Mouse (Mus musculus): ENCODE data around the gene Ago1.

The Ago1 gene

GRCm38 (mm10) chr4:126469334-126469733, 951 bp upstream of the Ago1 start:
- DNase-seq: no peak

- no peak for DNase-seq
Observed at GRCm38 (mm10) chr4:126468925-126469324, 542 bp upstream of the Ago1 start.

- DNase-seq: peak; percentile 63 to 65
Observed at GRCm38 (mm10) chr4:126467721-126468284, 580 bp downstream of the Ago1 start.

- DNase-seq: no peak
Observed at GRCm38 (mm10) chr4:126466251-126466750, 2.1 kb downstream of the Ago1 start.

- no peak for DNase-seq
Observed at GRCm38 (mm10) chr4:126465843-126466242, 2.5 kb downstream of the Ago1 start.

GRCm38 (mm10) chr4:126464892-126465235, 3.5 kb downstream of the Ago1 start:
- no peak for DNase-seq

- no peak for DNase-seq
Observed at GRCm38 (mm10) chr4:126464189-126464891, 4.0 kb downstream of the Ago1 start.

GRCm38 (mm10) chr4:126455441-126455840, 12.9 kb downstream of the Ago1 start:
- no peak for DNase-seq

GRCm38 (mm10) chr4:126454547-126455254, 13.7 kb downstream of the Ago1 start:
- no peak for DNase-seq

- no peak for DNase-seq
Observed at GRCm38 (mm10) chr4:126450268-126450667, 18.1 kb downstream of the Ago1 start.

- DNase-seq: no peak
Observed at GRCm38 (mm10) chr4:126447126-126447525, 21.3 kb downstream of the Ago1 start.

- DNase-seq: no peak
Observed at GRCm38 (mm10) chr4:126444528-126444927, 23.9 kb downstream of the Ago1 start.

GRCm38 (mm10) chr4:126438261-126438660, 30.1 kb downstream of the Ago1 start:
- no peak for DNase-seq

- no peak for DNase-seq
Observed at GRCm38 (mm10) chr4:126436268-126436667, 32.1 kb downstream of the Ago1 start.

- DNase-seq: no peak
Observed at GRCm38 (mm10) chr4:126434094-126434493, 34.3 kb downstream of the Ago1 start.

- no peak for DNase-seq
Observed at GRCm38 (mm10) chr4:126433175-126433574, 35.2 kb downstream of the Ago1 start.

GRCm38 (mm10) chr4:126431746-126432145, 36.6 kb downstream of the Ago1 start:
- no peak for DNase-seq

- DNase-seq: peak; percentile 81 to 90
Observed at GRCm38 (mm10) chr4:126429347-126430079, 38.9 kb downstream of the Ago1 start, which contains the start of gene Ago3. Gene Ago3 (minus strand): TSS chr4:126429556.

- no peak for DNase-seq
Observed at GRCm38 (mm10) chr4:126428682-126429346, 39.6 kb downstream of the Ago1 start.

- DNase-seq: no peak
Observed at GRCm38 (mm10) chr4:126423866-126424265, 44.5 kb downstream of the Ago1 start.

- DNase-seq: no peak
Observed at GRCm38 (mm10) chr4:126415707-126416106, 52.7 kb downstream of the Ago1 start.

GRCm38 (mm10) chr4:126412526-126412925, 55.9 kb downstream of the Ago1 start:
- DNase-seq: no peak

All from spleen, adult 18-20 months (tissue).